Mouse (Mus musculus) gastrocnemius, postnatal 25 days (tissue): ENCODE data around the gene Speer4d. TPM values are rescaled to one million over a fixed set of nuclear protein-coding genes. Genes with fewer than 3 reads are reported as not detected.
"Not testable (repeated sequence)": the region's sequence is repeated elsewhere in the genome, so short reads cannot be mapped to it uniquely, and the experiment has no call there.

Experiments
- DNase-seq: peaks from one replicate; pipeline ENCODE4 v3.0.0; 2022
- total RNA-seq, 2 experiments: library from RNA; stranded (reverse); gene quantifications; 1 replicate in 1 of 2; 2 replicates in 1 of 2; pipeline ENCODE4 v1.2.3; 2021

The Speer4d gene
- total RNA-seq, 2 experiments from 2014 or later: not detected

DNA sequence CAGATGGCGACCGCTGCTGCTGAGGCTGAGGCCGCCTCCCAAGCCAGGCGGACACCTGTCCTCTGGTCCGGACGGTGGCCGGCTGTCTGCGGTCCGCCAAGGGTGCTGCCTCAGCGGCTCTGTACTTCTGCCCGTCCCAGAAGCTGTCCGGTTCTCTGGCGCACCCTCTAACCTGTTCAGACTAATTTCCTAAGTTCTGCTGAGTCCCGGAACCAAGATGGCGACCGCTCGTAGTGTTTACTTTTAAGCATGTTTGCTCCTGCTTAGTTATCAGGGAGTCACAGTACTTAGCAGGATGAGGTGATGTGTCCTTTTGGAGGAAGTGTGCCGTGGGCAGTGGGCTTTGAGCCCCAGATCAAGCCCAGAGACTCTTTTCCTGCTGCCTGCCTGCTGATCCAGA is 51.9 kb downstream of the Speer4d start:
- not testable (repeated sequence) for DNase-seq

Other genes starting within 250 kb of the Speer4d start
- gene Gm21149, start 142.5 kb upstream of the Speer4d start, total RNA-seq: not detected
- gene Gm21190, start 89.8 kb upstream of the Speer4d start, total RNA-seq: not detected
- gene Gm21083, start 41.7 kb upstream of the Speer4d start, total RNA-seq: not detected
- gene 4930572O03Rik, start 38.0 kb downstream of the Speer4d start, total RNA-seq: not detected
- gene Speer4c, start 95.2 kb downstream of the Speer4d start, total RNA-seq: not detected